Mouse (Mus musculus): ENCODE measurements around the gene Banp. TPM values are rescaled to one million over a fixed set of nuclear protein-coding genes. Genes with fewer than 3 reads are reported as not detected.

Banp gene
- total RNA-seq, 2 experiments from 2014 or later, result 11.3 to 13.9 TPM

GRCm38 (mm10) chr8:122058951-122059350, 109.4 kb downstream of the Banp start:
- no peak for DNase-seq

GRCm38 (mm10) chr8:122062508-122063223, 113.1 kb downstream of the Banp start:
- DNase-seq, result no peak

DNA sequence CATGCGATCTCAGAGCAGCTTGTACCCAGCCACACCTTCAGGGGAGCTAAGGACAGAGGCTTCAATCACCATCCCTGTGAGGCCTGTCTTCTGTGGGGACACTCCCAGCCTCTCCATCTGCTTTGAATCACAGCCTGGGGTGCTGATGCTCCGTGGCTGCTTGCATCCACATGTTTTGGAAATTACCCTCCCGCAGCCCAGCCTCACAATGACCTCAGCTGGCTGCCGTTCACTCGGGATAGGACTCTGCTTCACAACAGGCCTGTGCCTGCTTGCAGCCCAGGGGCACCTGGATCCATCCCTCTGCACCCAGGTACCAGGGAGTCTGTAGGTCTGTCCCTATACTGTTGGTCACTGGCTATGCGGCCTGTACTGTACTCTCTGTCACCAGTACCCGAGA, 114.8 kb downstream of the Banp start:
- DNase-seq, result peak; percentile 61

DNA sequence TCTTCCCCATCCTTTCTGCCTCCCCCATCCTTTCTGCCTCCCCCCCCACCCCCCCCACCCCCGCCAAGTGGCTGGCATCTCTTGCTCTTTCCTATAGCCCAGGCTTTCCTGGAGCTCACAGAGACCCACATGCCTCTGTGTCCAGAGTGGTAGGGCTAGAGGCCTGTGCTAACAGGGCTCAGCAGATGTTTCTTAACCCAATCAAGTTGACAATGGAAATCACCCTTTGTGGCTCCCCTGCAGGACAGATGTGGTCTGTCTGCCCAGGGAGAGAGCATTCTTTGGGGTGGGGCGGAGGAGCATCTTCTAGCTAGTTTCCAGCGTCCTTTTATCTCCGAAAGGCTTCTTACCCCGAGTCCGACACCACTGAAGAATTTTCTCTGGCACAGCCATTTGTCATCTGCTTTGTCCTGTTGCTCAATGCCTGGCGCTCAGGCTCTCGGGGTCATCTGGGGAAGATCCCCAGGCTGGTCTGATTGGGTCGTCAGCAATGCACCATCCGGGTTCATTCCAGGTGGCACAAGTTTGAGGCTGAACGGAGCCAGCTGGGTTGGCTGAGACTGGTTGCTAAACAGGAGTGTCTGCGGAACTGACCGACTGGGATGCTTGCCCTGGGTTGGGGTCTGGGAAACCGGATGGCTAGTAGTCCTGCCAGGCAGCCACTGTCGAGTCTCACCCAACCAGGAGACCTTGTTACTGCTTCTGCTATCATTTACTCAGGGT, 118.4 kb downstream of the Banp start:
- DNase-seq, result no peak

- no peak for DNase-seq
These were observed 119.1 kb downstream of the Banp start for GRCm38 (mm10) chr8:122068609-122069008.

GRCm38 (mm10) chr8:122069281-122069680, 119.7 kb downstream of the Banp start:
- DNase-seq, result peak; percentile 51

DNA sequence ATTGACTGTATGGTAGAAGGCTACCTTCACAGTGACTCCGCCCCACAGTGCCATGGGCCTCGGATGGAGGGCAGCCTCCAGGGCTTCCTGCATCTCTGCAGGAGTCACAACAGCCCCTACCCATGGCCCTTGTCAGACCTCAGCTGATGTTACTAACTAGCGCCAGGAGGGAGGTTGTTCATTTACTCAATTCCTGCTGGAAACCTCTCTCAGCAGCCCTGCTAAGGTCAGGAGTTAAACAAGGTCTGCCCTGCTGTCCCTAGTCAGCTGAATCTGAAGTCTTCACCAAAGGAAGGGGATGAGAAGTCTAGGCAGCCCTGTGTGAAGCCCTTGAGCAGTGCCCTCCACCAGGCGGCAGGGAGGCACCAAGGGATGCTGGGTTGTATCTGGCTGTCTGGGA, 121.6 kb downstream of the Banp start:
- no peak for DNase-seq

GRCm38 (mm10) chr8:122073964-122074363, 124.4 kb downstream of the Banp start:
- DNase-seq, result no peak

DNA sequence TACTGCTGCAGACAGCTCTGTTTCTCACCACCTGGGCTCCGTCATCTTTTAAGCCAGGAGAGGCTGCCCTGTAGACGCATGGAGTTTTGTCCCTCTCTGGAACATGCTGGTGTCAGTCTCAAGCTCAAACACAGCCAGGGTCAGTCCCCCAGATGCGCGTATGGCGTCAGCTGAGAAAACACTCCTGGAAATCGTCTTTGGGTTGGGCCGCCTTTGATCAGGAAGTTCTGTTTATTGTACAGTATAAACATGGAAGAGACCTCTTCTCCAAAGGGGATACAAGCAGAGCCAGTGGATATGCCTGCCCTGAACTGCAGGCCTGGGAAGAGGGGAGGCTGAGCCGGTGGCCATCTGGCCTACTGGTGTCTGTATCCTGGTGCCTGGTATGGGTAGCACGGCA, 124.9 kb downstream of the Banp start:
- DNase-seq, result no peak

GRCm38 (mm10) chr8:122074977-122075376, 125.4 kb downstream of the Banp start:
- DNase-seq, result no peak

DNA sequence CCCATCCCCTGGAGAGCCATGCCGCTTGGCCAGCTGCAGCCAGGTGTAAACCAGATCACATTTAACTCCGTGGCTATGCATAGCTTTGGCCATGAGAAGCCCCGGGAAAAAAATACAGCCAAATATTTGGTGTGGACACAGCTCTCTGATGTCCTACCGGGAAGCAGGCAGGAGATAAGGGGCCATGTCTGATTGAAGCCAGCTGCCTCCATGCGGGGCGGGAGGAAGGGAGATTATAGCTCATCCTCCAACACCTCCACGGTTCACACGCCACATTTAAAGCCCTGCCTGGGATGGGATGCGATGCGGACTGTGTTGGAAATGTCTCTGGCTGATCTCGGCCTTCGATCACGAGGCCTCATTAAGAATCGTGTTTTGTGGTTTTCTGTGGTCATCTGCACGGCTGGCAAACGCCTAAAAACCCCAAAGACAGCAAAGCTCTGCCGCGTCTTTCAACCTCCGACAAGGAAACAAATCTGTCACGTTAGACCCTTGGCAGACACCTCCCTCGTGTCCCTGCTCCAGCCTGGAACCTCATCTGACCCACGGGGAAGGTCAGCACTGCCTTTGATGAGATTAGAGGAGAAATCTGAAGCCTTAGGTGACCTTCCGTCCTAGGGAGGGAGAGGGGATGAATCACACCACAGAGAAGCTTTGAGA, 126.8 kb downstream of the Banp start:
- no peak for DNase-seq

DNA sequence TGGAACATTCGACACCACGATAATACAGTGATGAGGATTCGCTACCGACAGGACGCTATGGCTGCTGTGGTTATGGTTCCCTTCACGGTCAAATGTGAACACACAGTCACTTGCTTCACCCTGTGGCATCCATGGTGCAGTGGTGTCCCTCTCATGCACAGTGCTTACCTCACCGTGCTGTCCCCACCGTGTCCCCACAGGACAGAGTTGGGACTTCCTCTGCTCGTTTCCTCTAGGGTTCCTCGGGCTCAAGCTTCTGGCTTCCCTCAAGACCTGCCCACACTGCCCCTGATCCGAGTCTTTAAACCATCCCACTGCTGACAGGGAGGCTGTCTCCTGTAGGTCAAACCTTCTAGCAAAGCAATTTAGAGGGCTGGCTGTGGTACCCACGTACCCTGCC, 128.8 kb downstream of the Banp start:
- DNase-seq, result no peak

Small RNA genes within 50 kb of the gene (microRNA-seq; reads per million reads assigned to microRNA genes)
- gene Mir7237 (ENCODE audit: borderline replicate concordance in 2 of 2), result 0 to 1.5 reads per million in 2 experiments

Other genes starting within 250 kb of the Banp start
- gene Jph3, start 220.1 kb upstream of the Banp start, total RNA-seq (2021), result not detected
- 1 to 10 TPM; 8.1 to 9.1 TPM for gene Klhdc4, start 120.2 kb upstream of the Banp start, total RNA-seq (2021)
- gene Slc7a5, start 42.1 kb upstream of the Banp start, total RNA-seq (2021), result 1 to 10 TPM; 1.8 to 2.0 TPM
- not detected for gene Car5a, start 4.8 kb upstream of the Banp start, total RNA-seq (2021)